ENCODE assay signal across 8 mouse cellular contexts in the genomic region with DNA sequence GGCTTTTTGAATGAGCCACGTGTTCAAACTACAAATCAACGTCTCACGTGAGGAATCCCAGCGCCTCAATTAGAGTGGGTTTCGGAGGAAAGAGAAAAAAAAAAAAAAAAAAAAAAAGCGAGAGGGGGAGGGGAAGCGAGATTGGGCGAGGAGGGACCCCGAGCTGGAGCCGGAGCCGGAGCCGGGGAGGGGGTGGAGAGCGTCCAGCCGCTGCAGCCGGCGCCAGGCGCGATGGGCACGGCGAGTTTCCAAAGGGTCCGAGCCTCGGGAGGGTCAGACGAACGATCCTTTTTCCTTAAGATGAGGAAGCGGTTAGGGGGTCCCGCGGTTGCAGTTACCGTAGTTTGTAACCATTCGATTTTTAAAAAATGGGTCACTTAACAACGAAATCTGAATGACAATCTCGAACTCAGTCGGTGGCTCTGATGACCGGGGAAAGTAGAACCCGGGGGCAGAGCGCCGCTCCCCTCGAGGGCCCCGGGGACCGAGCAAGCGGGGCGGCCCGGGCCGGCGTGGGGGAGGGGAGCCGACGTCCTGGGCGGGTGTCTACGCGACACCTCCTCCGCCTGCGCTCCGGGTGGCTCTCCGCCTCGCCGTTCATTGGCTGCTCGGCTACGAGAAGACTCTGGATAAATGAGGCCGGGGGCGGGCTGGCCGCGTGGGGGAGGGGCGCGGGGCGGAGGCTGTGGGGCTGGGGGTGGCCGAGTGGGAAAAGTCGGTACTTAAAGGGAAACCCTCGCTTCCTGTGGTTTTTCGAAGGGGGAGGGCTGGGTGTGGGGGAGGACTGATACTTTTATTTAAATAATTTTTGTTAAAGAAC. TPM values are rescaled to one million over a fixed set of nuclear protein-coding genes. Genes with fewer than 3 reads are reported as not detected.
DNase-seq lines count a peak whose midpoint lies in the region; ATAC-seq and TF ChIP-seq lines count a peak whose summit lies in the region.

A gene (minus strand): TSS at position 30 of the 820 bp plus-strand sequence.

- peak within 1 kb of the TSS; percentile 84 for H3K4me2 ChIP-seq in heart, postnatal 0 days (ENCODE audit: low read depth, low read length)
- peak within 1 kb of the TSS; percentile 93 for H3K4me2 ChIP-seq in neural tube, embryonic 15.5 days

- TF ChIP-seq EP300 in heart, postnatal 0 days (IDR thresholded peaks at IDR 0.05; ENCODE audit: low read depth), result peak; percentile 54; the same call in 1 of the 2 replicates

- intact Hi-C loops in left cerebral cortex, postnatal 25 days (cut with DNase I), result no loop called here

- peak; percentile 91 for DNase-seq in 3T3-L1 (ENCODE audit: low read depth, low spot score)
- peak; percentile 76 for DNase-seq in CD4-positive helper T cell, adult 2 months (ENCODE audit: low read depth, low spot score)
- peak; percentile 95 for DNase-seq in embryo, embryonic 10 days (ENCODE audit: low spot score)
- peak; percentile 92 for DNase-seq in heart, postnatal 0 days (ENCODE audit: low spot score)
- DNase-seq in liver, result peak; percentile 97
- DNase-seq in urinary bladder, postnatal 36 days (ENCODE audit: low spot score in 2 of 2), result peak; percentile 48 to 57
- no peak for DNase-seq in left cerebral cortex, postnatal 25 days (ENCODE audit: low spot score in 2 of 2)

- peaks cover 19% of the 10 kb centered on the region for H3K4me1 ChIP-seq in heart, postnatal 0 days (ENCODE audit: control insufficient read depth, insufficient read depth)
- peaks cover 48% of the 10 kb centered on the region for H3K4me1 ChIP-seq in neural tube, embryonic 15.5 days

- no peaks in the 10 kb centered on the region for H3K9me3 ChIP-seq in heart, postnatal 0 days (replicated peaks; ENCODE audit: control insufficient read depth, low read length)
- H3K9me3 ChIP-seq in neural tube, embryonic 15.5 days (replicated peaks), result no peaks in the 10 kb centered on the region

- H3K27me3 ChIP-seq in heart, postnatal 0 days (ENCODE audit: control insufficient read depth, insufficient read depth, low read length), result peaks cover 5% of the 10 kb centered on the region; the same call in 1 of the 2 replicates
- H3K27me3 ChIP-seq in neural tube, embryonic 15.5 days (replicated peaks), result no peaks in the 10 kb centered on the region

- H3K36me3 ChIP-seq in heart, postnatal 0 days (replicated peaks; ENCODE audit: control insufficient read depth, insufficient read depth, low read length), result no peaks in the 10 kb centered on the region
- no peaks in the 10 kb centered on the region for H3K36me3 ChIP-seq in neural tube, embryonic 15.5 days

- H3K9ac ChIP-seq in heart, postnatal 0 days (replicated peaks; ENCODE audit: low read depth, low read length), result peak within 1 kb of the TSS; percentile 88
- peak within 1 kb of the TSS; percentile 82 for H3K9ac ChIP-seq in neural tube, embryonic 15.5 days (replicated peaks)

- under 1% methylated on average over 67 of the region's 68 CpGs for WGBS in heart, postnatal 0 days
- WGBS in neural tube, embryonic 15.5 days, result under 1% methylated on average over 66 of the region's 68 CpGs

- peak; percentile 82 for ATAC-seq in heart, postnatal 0 days (ENCODE audit: insufficient read depth, low read depth)
- peak; percentile 82 for ATAC-seq in neural tube, embryonic 15.5 days (ENCODE audit: low FRiP score)

- peak within 1 kb of the TSS; percentile 66 for H3K4me3 ChIP-seq in heart, postnatal 0 days (ENCODE audit: low read depth, low read length)
- peak within 1 kb of the TSS; percentile 87 for H3K4me3 ChIP-seq in neural tube, embryonic 15.5 days (replicated peaks)

- TF ChIP-seq CTCF in heart, postnatal 0 days (IDR thresholded peaks at IDR 0.05; ENCODE audit: low read depth), result no peak

- H3K27ac ChIP-seq in heart, postnatal 0 days (ENCODE audit: low read depth), result peak within 1 kb of the TSS; percentile 94
- peak within 1 kb of the TSS; percentile 88 for H3K27ac ChIP-seq in neural tube, embryonic 15.5 days (replicated peaks)

RNA-seq across cellular contexts. Expression of the gene that starts here (rescaled TPM):
- 9.4 and 21.5 TPM in 2 replicates for total RNA-seq in heart, postnatal 0 days (2014; rRNA removed; ENCODE audit: low replicate concordance)
- polyA plus RNA-seq in heart, postnatal 0 days (2015; fragmentation: Nextera tagmentation; extraction: Ambion mirVana), result 19.0 and 21.0 TPM in 2 replicates
- 18.8 and 29.9 TPM in 2 replicates for polyA plus RNA-seq in neural tube, embryonic 15.5 days (2015; fragmentation: Nextera tagmentation; extraction: Ambion mirVana)
- under 1 TPM in 1 of 2 experiments, not detected in 1; 0.16 TPM for total RNA-seq in left cerebral cortex, postnatal 25 days (2021)

Comparison
In these comparisons a context has a peak if more than half of its experiments do, and no peak if none do; other contexts are left out.
1. DNase-seq: peak in 3T3-L1 (single experiment), CD4-positive helper T cell, adult 2 months (single experiment), embryo, embryonic 10 days (single experiment), heart, postnatal 0 days (single experiment), liver (single experiment) and urinary bladder, postnatal 36 days (2 of 2); none in left cerebral cortex, postnatal 25 days (0 of 2).